Mouse (Mus musculus) megakaryocyte progenitor cell, adult 5-6 weeks (primary cell): ENCODE results near the gene Cecr2. TPM values are rescaled to one million over a fixed set of nuclear protein-coding genes. Genes with fewer than 3 reads are reported as not detected.

Experiments used
- ATAC-seq: replicated peaks from 2 replicates; pipeline ENCODE4 v1.8.0; 2016; ENCODE audit warnings: mild to moderate bottlenecking, moderate TSS enrichment, inconsistent platforms; ENCODE audit not compliant: poor library complexity
- total RNA-seq, 2 experiments: library from RNA; stranded (forward) in 1 of 2; stranded (reverse) in 1 of 2; fragments of 157-497, 149-512 nt in 1 of 2; fragments of 200-1000 nt in 1 of 2; gene quantifications; 2 replicates each; pipeline versions ENCODE4 v1.2.3 to v1.2.4; 2015 to 2017

Cecr2 gene
- total RNA-seq, 2 experiments from 2014 or later: 0.12 to 1.3 TPM

GRCm38 (mm10) chr6:120761151-120761550, 95.0 kb downstream of the Cecr2 start:
- ATAC-seq: no peak

- no peak for ATAC-seq
These were observed 103.8 kb downstream of the Cecr2 start for GRCm38 (mm10) chr6:120769972-120770371.

- ATAC-seq: peak; percentile 42; the same call in 1 of the 2 replicates
These were observed 105.2 kb downstream of the Cecr2 start for GRCm38 (mm10) chr6:120771366-120771765.

GRCm38 (mm10) chr6:120772025-120772424, 105.9 kb downstream of the Cecr2 start:
- ATAC-seq: no peak

GRCm38 (mm10) chr6:120773149-120773628, 107.0 kb downstream of the Cecr2 start, which contains the start of gene Slc25a18:
TSS of gene Slc25a18 (plus strand) at chr6:120773578.
- ATAC-seq: no peak

- no peak for ATAC-seq
These were observed 107.6 kb downstream of the Cecr2 start for GRCm38 (mm10) chr6:120773763-120774162.

- ATAC-seq: no peak
These were observed 110.1 kb downstream of the Cecr2 start for GRCm38 (mm10) chr6:120776286-120776685.

GRCm38 (mm10) chr6:120777533-120777932, 111.4 kb downstream of the Cecr2 start:
- no peak for ATAC-seq

GRCm38 (mm10) chr6:120778226-120778625, 112.1 kb downstream of the Cecr2 start:
- no peak for ATAC-seq

- ATAC-seq: no peak
These were observed 116.8 kb downstream of the Cecr2 start for GRCm38 (mm10) chr6:120782948-120783347.

GRCm38 (mm10) chr6:120784351-120784750, 118.2 kb downstream of the Cecr2 start:
- no peak for ATAC-seq

GRCm38 (mm10) chr6:120788068-120788607, 122.0 kb downstream of the Cecr2 start:
- ATAC-seq: peak; percentile 47

- ATAC-seq: 0 out of 2 replicates have a peak, but pooled peaks have one; percentile 32
These were observed 122.7 kb downstream of the Cecr2 start for GRCm38 (mm10) chr6:120788904-120789303.

- ATAC-seq: peak; percentile 48
These were observed 124.0 kb downstream of the Cecr2 start for GRCm38 (mm10) chr6:120790153-120790552.

GRCm38 (mm10) chr6:120790717-120791116, 124.5 kb downstream of the Cecr2 start:
- no peak for ATAC-seq

GRCm38 (mm10) chr6:120792947-120793346, 126.8 kb downstream of the Cecr2 start:
- ATAC-seq: no peak

- ATAC-seq: peak; percentile 24
These were observed 129.4 kb downstream of the Cecr2 start for GRCm38 (mm10) chr6:120795422-120796086.

GRCm38 (mm10) chr6:120796111-120796510, 129.9 kb downstream of the Cecr2 start:
- ATAC-seq: no peak

GRCm38 (mm10) chr6:120798019-120798418, 131.8 kb downstream of the Cecr2 start:
- ATAC-seq: no peak

GRCm38 (mm10) chr6:120798905-120799304, 132.7 kb downstream of the Cecr2 start:
- no peak for ATAC-seq

- ATAC-seq: no peak
These were observed 133.4 kb downstream of the Cecr2 start for GRCm38 (mm10) chr6:120799581-120800041.

GRCm38 (mm10) chr6:120806999-120807737, 141.0 kb downstream of the Cecr2 start:
- no peak for ATAC-seq
